Mouse (Mus musculus): Measurements from ENCODE around the gene Ccnd3. TPM values are rescaled to one million over a fixed set of nuclear protein-coding genes. Genes with fewer than 3 reads are reported as not detected.
A peak's percentile ranks its signal among the peaks of the same experiment; 100 is the strongest.

Ccnd3 gene
- polyA plus RNA-seq, 1 experiment from 2014 or later = 294 TPM

GRCm38 (mm10) chr17:47533691-47534090 lies 28.8 kb downstream of the Ccnd3 start:
- H3K27ac ChIP-seq = no peak overlapping the region
- H3K36me3 ChIP-seq = no peaks in the 10 kb centered on the region
- peaks cover 4% of the 10 kb centered on the region for H3K4me1 ChIP-seq
- H3K9ac ChIP-seq = no peak overlapping the region
- no peak overlapping the region for H3K4me2 ChIP-seq
- no peaks in the 10 kb centered on the region for H3K9me3 ChIP-seq
- WGBS = 95% methylated on average over 13 of the region's 13 CpGs
- no peak for ATAC-seq (ENCODE audit: borderline replicate concordance, extremely low read depth, low FRiP score, low TSS enrichment)
- no peak overlapping the region for H3K4me3 ChIP-seq
- no peaks in the 10 kb centered on the region for H3K27me3 ChIP-seq

DNA sequence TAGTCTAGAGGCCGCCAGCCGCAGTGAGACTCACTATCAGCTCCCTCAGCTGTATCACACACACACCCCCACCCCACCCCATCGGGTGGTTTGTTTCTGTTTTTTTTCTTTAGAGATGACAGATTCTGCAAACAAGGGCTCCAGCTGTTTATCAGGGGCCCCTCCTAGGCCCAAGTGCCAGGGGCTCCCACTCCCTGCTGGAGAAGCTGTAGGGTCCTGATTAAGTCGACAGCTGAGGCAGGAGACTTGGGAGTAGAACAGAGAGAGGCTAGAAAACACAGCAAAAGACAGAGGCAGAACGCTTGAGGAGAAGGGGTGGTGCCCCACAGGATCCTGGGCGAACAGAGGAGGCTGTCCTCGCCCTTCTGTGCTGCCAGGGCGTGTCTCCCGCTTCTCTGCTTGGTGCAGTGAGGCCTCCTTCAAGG lies 31.0 kb downstream of the Ccnd3 start:
- Histone ChIP-seq H3K4me3 (no peak overlapping the region), H3K27ac (no peak overlapping the region), H3K36me3 (no peaks in the 10 kb centered on the region), H3K27me3 (no peaks in the 10 kb centered on the region), H3K4me2 (no peak overlapping the region), H3K9me3 (no peaks in the 10 kb centered on the region), H3K4me1 (no peaks in the 10 kb centered on the region), H3K9ac (no peak overlapping the region)
- WGBS = 58% methylated on average over 9 of the region's 9 CpGs
- peak; percentile 50; the same call in 1 of the 2 replicates for ATAC-seq (ENCODE audit: borderline replicate concordance, extremely low read depth, low FRiP score, low TSS enrichment)

DNA sequence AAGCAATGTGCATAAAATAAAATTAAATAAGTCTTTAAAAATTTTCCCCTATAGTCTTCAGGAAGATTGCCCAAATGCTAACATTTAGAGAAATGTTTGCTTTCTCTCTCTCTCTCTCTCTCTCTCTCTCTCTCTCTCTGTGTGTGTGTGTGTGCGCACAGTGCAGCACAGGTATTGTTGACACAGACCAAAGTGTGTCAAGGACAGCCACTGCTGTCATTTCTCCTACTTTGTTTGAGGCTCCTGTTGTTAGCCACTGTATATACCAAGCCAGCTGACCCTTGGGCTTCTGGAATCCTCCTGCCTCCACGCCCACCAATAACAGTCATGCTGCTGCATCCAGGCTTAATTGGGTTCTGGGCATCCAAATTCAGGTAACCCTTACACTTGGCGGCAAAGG lies 33.2 kb downstream of the Ccnd3 start:
- H3K4me3 ChIP-seq = no peak overlapping the region
- H3K27ac ChIP-seq = no peak overlapping the region
- WGBS = 66% methylated on average over 3 of the region's 3 CpGs
- H3K9ac ChIP-seq = no peak overlapping the region
- H3K4me1 ChIP-seq = 0 out of 2 replicates have a peak, but pooled peaks cover 3% of the 10 kb centered on the region
- H3K9me3 ChIP-seq = no peaks in the 10 kb centered on the region
- no peak for ATAC-seq (ENCODE audit: borderline replicate concordance, extremely low read depth, low FRiP score, low TSS enrichment)
- H3K4me2 ChIP-seq = no peak overlapping the region
- H3K36me3 ChIP-seq = no peaks in the 10 kb centered on the region
- no peaks in the 10 kb centered on the region for H3K27me3 ChIP-seq

GRCm38 (mm10) chr17:47539128-47539527 lies 34.3 kb downstream of the Ccnd3 start:
- H3K4me3 ChIP-seq = no peak overlapping the region
- no peak overlapping the region for H3K4me2 ChIP-seq
- no peak overlapping the region for H3K27ac ChIP-seq
- no peaks in the 10 kb centered on the region for H3K9me3 ChIP-seq
- WGBS = 90% methylated on average over 4 of the region's 4 CpGs
- H3K4me1 ChIP-seq = 0 out of 2 replicates have a peak, but pooled peaks cover 6% of the 10 kb centered on the region
- no peaks in the 10 kb centered on the region for H3K27me3 ChIP-seq
- no peak overlapping the region for H3K9ac ChIP-seq
- no peaks in the 10 kb centered on the region for H3K36me3 ChIP-seq
- ATAC-seq (ENCODE audit: borderline replicate concordance, extremely low read depth, low FRiP score, low TSS enrichment) = no peak

DNA sequence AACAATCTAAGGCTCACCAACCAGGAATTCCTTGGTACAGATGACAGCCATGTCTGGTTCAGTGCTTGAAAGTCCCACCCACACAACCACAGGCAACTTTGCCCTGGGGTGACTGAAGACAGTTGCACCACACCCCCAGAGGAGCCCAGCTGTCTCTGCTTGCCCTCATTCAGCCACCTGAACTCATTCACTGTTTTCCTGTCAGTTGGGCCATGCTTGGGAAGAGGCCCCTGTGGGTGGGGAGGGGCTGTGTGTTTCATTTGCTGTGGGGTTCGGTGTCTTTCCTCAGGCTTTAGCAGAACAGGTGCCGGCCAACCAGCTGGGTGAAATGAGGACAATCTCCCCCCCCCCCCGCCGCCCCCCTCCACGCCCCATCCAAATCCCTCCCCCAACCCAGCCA lies 37.2 kb downstream of the Ccnd3 start:
- H3K36me3 ChIP-seq = no peaks in the 10 kb centered on the region
- no peak for ATAC-seq (ENCODE audit: borderline replicate concordance, extremely low read depth, low FRiP score, low TSS enrichment)
- H3K4me3 ChIP-seq = no peak overlapping the region
- H3K27ac ChIP-seq = no peak overlapping the region
- H3K9me3 ChIP-seq = no peaks in the 10 kb centered on the region
- 0 out of 2 replicates have a peak, but pooled peaks cover 6% of the 10 kb centered on the region for H3K4me1 ChIP-seq
- no peak overlapping the region for H3K9ac ChIP-seq
- H3K27me3 ChIP-seq = no peaks in the 10 kb centered on the region
- H3K4me2 ChIP-seq = no peak overlapping the region
- 64% methylated on average over 4 of the region's 5 CpGs for WGBS

GRCm38 (mm10) chr17:47543051-47543650 lies 38.3 kb downstream of the Ccnd3 start:
- H3K27me3 ChIP-seq = no peaks in the 10 kb centered on the region
- no peak overlapping the region for H3K4me3 ChIP-seq
- H3K9ac ChIP-seq = no peak overlapping the region
- WGBS = 57% methylated on average over 7 of the region's 7 CpGs
- no peaks in the 10 kb centered on the region for H3K36me3 ChIP-seq
- 0 out of 2 replicates have a peak, but pooled peaks cover 6% of the 10 kb centered on the region for H3K4me1 ChIP-seq
- peak overlapping the region; percentile 24; the same call in 1 of the 2 replicates for H3K27ac ChIP-seq
- H3K9me3 ChIP-seq = no peaks in the 10 kb centered on the region
- no peak overlapping the region for H3K4me2 ChIP-seq
- ATAC-seq (ENCODE audit: borderline replicate concordance, extremely low read depth, low FRiP score, low TSS enrichment) = no peak

DNA sequence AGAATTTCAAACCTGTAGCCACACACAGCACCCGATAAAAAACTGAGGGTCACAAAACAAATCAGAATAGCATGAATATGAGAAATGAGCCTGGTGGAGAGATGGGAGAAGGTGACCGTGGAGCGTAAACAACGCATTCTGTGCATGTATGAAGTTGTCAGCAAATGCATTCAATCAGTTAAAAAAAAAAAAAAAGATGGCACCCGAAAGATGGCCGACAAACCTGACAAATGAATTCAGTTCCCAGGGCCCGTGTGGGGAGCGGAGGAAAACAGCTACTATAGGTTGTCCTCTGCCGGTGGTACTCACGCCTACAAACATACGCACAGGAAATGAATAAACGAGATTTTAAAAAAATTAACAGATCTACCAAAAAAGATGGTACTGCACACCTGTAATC lies 40.3 kb downstream of the Ccnd3 start:
- Histone ChIP-seq H3K27ac (no peak overlapping the region), H3K4me2 (no peak overlapping the region), H3K27me3 (no peaks in the 10 kb centered on the region), H3K4me3 (no peak overlapping the region), H3K9ac (no peak overlapping the region), H3K36me3 (no peaks in the 10 kb centered on the region), H3K9me3 (no peaks in the 10 kb centered on the region), H3K4me1 (0 out of 2 replicates have a peak, but pooled peaks cover 6% of the 10 kb centered on the region)
- ATAC-seq (ENCODE audit: borderline replicate concordance, extremely low read depth, low FRiP score, low TSS enrichment) = no peak
- 82% methylated on average over 12 of the region's 12 CpGs for WGBS

GRCm38 (mm10) chr17:47545861-47546331 lies 41.0 kb downstream of the Ccnd3 start:
- Histone ChIP-seq H3K9ac (peak overlapping the region; percentile 25; the same call in 1 of the 2 replicates), H3K27ac (peak overlapping the region; percentile 15; the same call in 1 of the 2 replicates), H3K9me3 (no peaks in the 10 kb centered on the region), H3K27me3 (no peaks in the 10 kb centered on the region), H3K4me2 (peak overlapping the region; percentile 46), H3K36me3 (no peaks in the 10 kb centered on the region), H3K4me1 (0 out of 2 replicates have a peak, but pooled peaks cover 6% of the 10 kb centered on the region), H3K4me3 (no peak overlapping the region)
- 59% methylated on average over 17 of the region's 17 CpGs for WGBS
- ATAC-seq (ENCODE audit: borderline replicate concordance, extremely low read depth, low FRiP score, low TSS enrichment) = no peak

- no peaks in the 10 kb centered on the region for H3K9me3 ChIP-seq
- no peaks in the 10 kb centered on the region for H3K27me3 ChIP-seq
- no peaks in the 10 kb centered on the region for H3K4me1 ChIP-seq
- no peak overlapping the region for H3K4me3 ChIP-seq
- no peak overlapping the region for H3K27ac ChIP-seq
- ATAC-seq (ENCODE audit: borderline replicate concordance, extremely low read depth, low FRiP score, low TSS enrichment) = no peak
- no peak overlapping the region for H3K9ac ChIP-seq
- no peak overlapping the region for H3K4me2 ChIP-seq
- no peaks in the 10 kb centered on the region for H3K36me3 ChIP-seq
- 70% methylated on average over 7 of the region's 7 CpGs for WGBS
These were observed 46.2 kb downstream of the Ccnd3 start for GRCm38 (mm10) chr17:47551049-47551448.

- Histone ChIP-seq H3K4me1 (0 out of 2 replicates have a peak, but pooled peaks cover 6% of the 10 kb centered on the region), H3K36me3 (no peaks in the 10 kb centered on the region), H3K9ac (no peak overlapping the region), H3K27me3 (no peaks in the 10 kb centered on the region), H3K9me3 (no peaks in the 10 kb centered on the region), H3K4me2 (no peak overlapping the region), H3K4me3 (no peak overlapping the region), H3K27ac (no peak overlapping the region)
- no peak for ATAC-seq (ENCODE audit: borderline replicate concordance, extremely low read depth, low FRiP score, low TSS enrichment)
These were observed 48.1 kb downstream of the Ccnd3 start for GRCm38 (mm10) chr17:47552994-47553393.

- Histone ChIP-seq H3K27me3 (no peaks in the 10 kb centered on the region), H3K9ac (no peak overlapping the region), H3K4me2 (no peak overlapping the region), H3K9me3 (no peaks in the 10 kb centered on the region), H3K36me3 (no peaks in the 10 kb centered on the region), H3K27ac (no peak overlapping the region), H3K4me3 (no peak overlapping the region), H3K4me1 (peaks cover 8% of the 10 kb centered on the region; the same call in 1 of the 2 replicates)
- WGBS = 56% methylated on average over 10 of the region's 10 CpGs
- ATAC-seq (ENCODE audit: borderline replicate concordance, extremely low read depth, low FRiP score, low TSS enrichment) = no peak
These were observed 49.8 kb downstream of the Ccnd3 start for GRCm38 (mm10) chr17:47554621-47555020.

DNA sequence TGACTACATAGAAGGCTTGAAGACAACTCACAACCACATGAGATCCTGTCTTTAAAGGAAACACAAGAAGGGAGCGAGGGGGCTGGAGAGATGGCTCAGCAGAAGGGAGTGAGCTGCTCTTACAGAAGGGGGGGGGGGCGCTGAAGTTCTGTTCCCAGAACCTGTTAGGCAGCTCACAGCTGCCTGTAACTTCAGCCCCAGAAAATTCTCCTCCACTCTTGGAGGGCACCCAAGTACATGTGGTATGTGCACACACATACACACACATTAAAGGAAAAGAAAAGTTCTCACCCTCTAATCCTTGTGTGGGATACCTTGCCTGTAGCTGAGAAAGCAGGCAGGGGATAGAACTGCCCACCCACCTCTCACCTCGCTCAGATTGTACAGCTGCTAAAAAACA lies 52.3 kb downstream of the Ccnd3 start:
- no peaks in the 10 kb centered on the region for H3K9me3 ChIP-seq
- no peak overlapping the region for H3K4me2 ChIP-seq
- no peaks in the 10 kb centered on the region for H3K36me3 ChIP-seq
- no peak overlapping the region for H3K4me3 ChIP-seq
- peak overlapping the region; percentile 72 for H3K27ac ChIP-seq
- H3K4me1 ChIP-seq = peaks cover 12% of the 10 kb centered on the region
- WGBS = 53% methylated on average over 3 of the region's 3 CpGs
- H3K27me3 ChIP-seq = no peaks in the 10 kb centered on the region
- H3K9ac ChIP-seq = no peak overlapping the region
- peak; percentile 49; the same call in 1 of the 2 replicates for ATAC-seq (ENCODE audit: borderline replicate concordance, extremely low read depth, low FRiP score, low TSS enrichment)

Data from lung, embryonic 15.5 days (tissue).